ENCODE assay signal across 27 mouse cellular contexts in genomic region chr2:162889731-162890130, GRCm38 (mm10). TPM values are rescaled to one million over a fixed set of nuclear protein-coding genes. Genes with fewer than 3 reads are reported as not detected.
DNase-seq lines count a peak whose midpoint lies in the region; ATAC-seq and TF ChIP-seq lines count a peak whose summit lies in the region.
"Had no signal": no experiment of that assay in that cellular context is flagged by ENCODE, and none has a peak within 500 bp of the region (broad histone marks: within the 10 kb centered on the region; RNA-seq: fewer than 3 reads in every experiment).

No protein-coding gene starts in this region.

- intact Hi-C loops in left cerebral cortex, adult 2 months (cut with DNase I): no loop called here

- ATAC-seq in heart, embryonic 11.5 days (replicated peaks; ENCODE audit: insufficient number of reproducible peaks, low FRiP score, low TSS enrichment): no peak
- ATAC-seq: activated CD4-positive, CD25-positive, alpha-beta regulatory T cell, adult 4 months; forebrain, embryonic 14.5 days; liver, embryonic 12.5 days; liver, postnatal 0 days; midbrain, embryonic 16.5 days had no signal

- no peaks in the 10 kb centered on the region for H3K4me1 ChIP-seq in heart, embryonic 11.5 days (ENCODE audit: control insufficient read depth, insufficient read depth, low read length)
- H3K4me1 ChIP-seq: hindbrain, embryonic 12.5 days; intestine, embryonic 15.5 days; liver, embryonic 12.5 days; megakaryocyte, embryonic 14.5 days had no signal

- 60% methylated on average over 12 of the region's 12 CpGs for WGBS in heart, embryonic 11.5 days (ENCODE audit: insufficient replicate concordance)

- H3K9me3 ChIP-seq in heart, embryonic 11.5 days (replicated peaks; ENCODE audit: control insufficient read depth, low read length): no peaks in the 10 kb centered on the region
- H3K9me3 ChIP-seq: hindbrain, embryonic 12.5 days; intestine, embryonic 15.5 days; liver, embryonic 12.5 days had no signal

- DNase-seq in left cerebral cortex, adult 2 months (ENCODE audit: extremely low spot score in 1 of 2, low spot score in 2 of 2): no peak
- no peak for DNase-seq in left cerebral cortex, adult 9 months (ENCODE audit: low spot score in 2 of 2)
- peak; percentile 18 to 29 for DNase-seq in right cerebral cortex, adult 2 months (ENCODE audit: low spot score in 2 of 2)
- DNase-seq in right cerebral cortex, postnatal 4 days: no peak
- DNase-seq in R1 (ENCODE audit: low read depth, low spot score): peak; percentile 20
- no peak for DNase-seq in cerebellum, adult 18-20 months
- DNase-seq: adrenal gland, adult 2 months; adrenal gland, postnatal 36 days; cerebellum, adult 8-10 months; kidney, adult 9 months; kidney, postnatal 10 days; layer of hippocampus, postnatal 36 days; liver, postnatal 0 days; lung, postnatal 4 days had no signal

- no peaks in the 10 kb centered on the region for H3K36me3 ChIP-seq in heart, embryonic 11.5 days (ENCODE audit: control insufficient read depth, insufficient read depth, low read length)
- H3K36me3 ChIP-seq: hindbrain, embryonic 12.5 days; intestine, embryonic 15.5 days; liver, embryonic 12.5 days had no signal

- H3K9ac ChIP-seq in heart, embryonic 11.5 days (ENCODE audit: low read depth, low read length): no peak overlapping the region
- H3K9ac ChIP-seq: hindbrain, embryonic 12.5 days; intestine, embryonic 15.5 days; liver, embryonic 12.5 days; liver, postnatal 0 days had no signal

- no peak overlapping the region for H3K4me3 ChIP-seq in left cerebral cortex, adult 2 months
- no peak overlapping the region for H3K4me3 ChIP-seq in heart, embryonic 11.5 days (ENCODE audit: low read depth, low read length)
- H3K4me3 ChIP-seq: hindbrain, embryonic 12.5 days; intestine, embryonic 15.5 days; liver, embryonic 12.5 days; megakaryocyte, embryonic 14.5 days had no signal

- no peaks in the 10 kb centered on the region for H3K27me3 ChIP-seq in heart, embryonic 11.5 days (ENCODE audit: control insufficient read depth, insufficient read depth, low read length)
- H3K27me3 ChIP-seq: hindbrain, embryonic 12.5 days; intestine, embryonic 15.5 days; liver, embryonic 12.5 days; megakaryocyte, embryonic 14.5 days had no signal

- TF ChIP-seq CTCF in left cerebral cortex, adult 2 months (IDR thresholded peaks at IDR 0.05): no peak

- H3K4me2 ChIP-seq in heart, embryonic 11.5 days: no peak overlapping the region
- H3K4me2 ChIP-seq: hindbrain, embryonic 12.5 days; intestine, embryonic 15.5 days; liver, embryonic 12.5 days had no signal

- H3K27ac ChIP-seq in left cerebral cortex, adult 2 months: peak overlapping the region; percentile 81
- H3K27ac ChIP-seq in heart, embryonic 11.5 days (ENCODE audit: low read depth, low read length): no peak overlapping the region
- H3K27ac ChIP-seq: hindbrain, embryonic 12.5 days; hindbrain, postnatal 0 days; intestine, embryonic 15.5 days; liver, embryonic 12.5 days had no signal

RNA-seq across cellular contexts. Expression of gene Srsf6, which starts 41.6 kb away (rescaled TPM):
- 100 to 1,000 TPM in 1 of 2 experiments, 10 to 100 TPM in 1; 99.3 to 109 TPM for total RNA-seq in left cerebral cortex, adult 2 months (2021)
- 155 and 164 TPM in 2 replicates for polyA plus RNA-seq in heart, embryonic 11.5 days (2014; fragmentation: Nextera tagmentation; extraction: Ambion mirVana)

RNA-seq across cellular contexts. Expression of gene L3mbtl1, which starts 53.5 kb away (rescaled TPM):
- 10 to 100 TPM; 19.3 to 22.2 TPM for total RNA-seq in left cerebral cortex, adult 2 months (2021)
- polyA plus RNA-seq in heart, embryonic 11.5 days (2014; fragmentation: Nextera tagmentation; extraction: Ambion mirVana): not detected in 2 replicates
- total RNA-seq: adrenal gland, postnatal 36 days; gastrocnemius, adult 8-10 months; heart, adult 8-10 months; heart, postnatal 25 days had no signal
- polyA plus RNA-seq: small intestine, adult 2 months had no signal

Comparison
In these comparisons a context has a peak if more than half of its experiments do, and no peak if none do; other contexts are left out.
1. DNase-seq: peak in right cerebral cortex, adult 2 months (2 of 2) and R1 (single experiment); none in left cerebral cortex, adult 2 months (0 of 2), left cerebral cortex, adult 9 months (0 of 2), right cerebral cortex, postnatal 4 days (single experiment) and cerebellum, adult 18-20 months (0 of 2).